Mouse (Mus musculus) heart, postnatal 0 days (tissue): Measurements from ENCODE around the gene Asb16.

Experiments used
- CTCF ChIP-seq: IDR thresholded peaks from 2 replicates; pipeline ENCODE4 v1.5.1; 2016; ENCODE audit warnings: antibody characterized with exemption, control low read depth, low read depth
- EP300 ChIP-seq: IDR thresholded peaks from 2 replicates; pipeline ENCODE4 v1.6.1; 2016; ENCODE audit warnings: antibody characterized with exemption, low read depth

- TF ChIP-seq CTCF (no peak), EP300 (no peak)
These were observed 41.5 kb downstream of the Asb16 start for GRCm38 (mm10) chr11:102309821-102310617.
